Mouse (Mus musculus) kidney, adult 2 months (tissue): ENCODE data around the gene Eif2d.

ENCODE experiments used
- CTCF ChIP-seq: fragments of 200-500 bp; conservative IDR thresholded peaks from 2 replicates; pipeline ENCODE4 v1.5.1; 2011; ENCODE audit warnings: low read depth, mild to moderate bottlenecking, control low read depth, low read length, moderate library complexity, mixed read lengths; ENCODE audit not compliant: insufficient read depth, insufficient read length
- POLR2A ChIP-seq: fragments of 200-500 bp; IDR thresholded peaks from one replicate; pipeline ENCODE4 v1.6.1; 2011; ENCODE audit warnings: low read depth, low read length, control low read depth

DNA sequence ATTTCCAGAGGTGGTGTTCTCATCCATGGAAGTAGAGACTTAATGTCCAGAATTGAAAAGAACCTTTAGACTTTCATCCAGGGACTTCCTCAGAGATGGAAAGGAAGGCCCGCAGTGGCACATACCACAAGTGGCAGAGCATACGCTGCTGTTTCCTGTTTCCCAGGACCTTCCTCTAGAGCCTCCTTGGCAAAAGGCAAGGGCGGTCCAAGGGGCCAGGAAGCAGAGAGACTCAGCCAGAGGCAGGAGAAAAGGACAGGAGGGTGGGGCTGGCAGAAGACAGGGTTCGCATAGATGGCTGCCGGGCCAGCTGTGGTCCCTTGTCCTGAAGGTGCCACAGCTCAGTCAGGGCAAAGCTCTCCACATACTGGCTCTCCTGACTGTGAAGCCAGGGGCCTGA is 60.0 kb downstream of the Eif2d start:
- TF ChIP-seq CTCF (no peak), POLR2A (no peak)
